Mouse (Mus musculus) kidney, postnatal 0 days (tissue): ENCODE measurements around the gene Clic1. TPM values are rescaled to one million over a fixed set of nuclear protein-coding genes. Genes with fewer than 3 reads are reported as not detected.

Source experiments
- ATAC-seq: fragments of 200-750 bp; cut with Nextera tagmentation; replicated peaks from 2 replicates; pipeline ENCODE4 v1.8.0; 2017; ENCODE audit warnings: low read depth, moderate number of reproducible peaks, moderate TSS enrichment, moderate library complexity; ENCODE audit not compliant: low FRiP score
- DNase-seq: peaks from one replicate; pipeline ENCODE4 v3.0.0-alpha.2; 2016; ENCODE audit warnings: low spot score
- H3K27ac ChIP-seq: fragments of 300-500 bp; sonication (generic); 2 replicates; pipeline ENCODE4 v1.5.1; 2014; ENCODE audit warnings: mild to moderate bottlenecking
- H3K27me3 ChIP-seq: fragments of 300-500 bp; sonication (generic); 2 replicates; pipeline ENCODE4 v1.6.1; 2014; ENCODE audit warnings: low read length, mixed read lengths; ENCODE audit not compliant: insufficient read depth
- H3K36me3 ChIP-seq: fragments of 300-500 bp; sonication (generic); 2 replicates; pipeline ENCODE4 v1.6.1; 2014; ENCODE audit warnings: low read length, mixed read lengths; ENCODE audit not compliant: insufficient read depth
- H3K4me1 ChIP-seq: fragments of 300-500 bp; sonication (generic); replicated peaks from 2 replicates; pipeline ENCODE4 v1.6.1; 2014; ENCODE audit warnings: antibody characterized with exemption, low read length, mixed read lengths; ENCODE audit not compliant: insufficient read depth
- H3K4me2 ChIP-seq: fragments of 300-500 bp; sonication (generic); 2 replicates; pipeline ENCODE4 v1.6.1; 2014; ENCODE audit warnings: mild to moderate bottlenecking, low read length, moderate library complexity, mixed read lengths
- H3K4me3 ChIP-seq: fragments of 300-500 bp; sonication (generic); replicated peaks from 2 replicates; pipeline ENCODE4 v1.5.1; 2014; ENCODE audit warnings: low read depth, low read length
- H3K9ac ChIP-seq: fragments of 300-500 bp; sonication (generic); 2 replicates; pipeline ENCODE4 v1.6.1; 2014; ENCODE audit warnings: low read depth, low read length
- H3K9me3 ChIP-seq: fragments of 300-500 bp; sonication (generic); replicated peaks from 2 replicates; pipeline ENCODE4 v1.6.1; 2016; ENCODE audit warnings: low read length, inconsistent platforms, mixed read lengths
- CTCF ChIP-seq: IDR thresholded peaks from 2 replicates; pipeline ENCODE4 v1.5.1; 2016; ENCODE audit warnings: antibody characterized with exemption, low read depth, mild to moderate bottlenecking, moderate library complexity
- WGBS: fragments of 180-500 bp; shearing (Covaris S2); extraction: QIAGEN DNeasy Blood & Tissue Kit; methylation state at CpG from one replicate; pipeline ENCODE4 v1.1.7; 2014; 5-methylcytosine and 5-hydroxymethylcytosine counted together
- polyA plus RNA-seq: library from polyadenylated mRNA; unstranded; fragments of >200 nt; fragmentation: Nextera tagmentation; extraction: Ambion mirVana; gene quantifications from 2 replicates; pipeline ENCODE4 v1.2.1, GENCODE M21; 2015

The Clic1 gene
- polyA plus RNA-seq, 1 experiment from 2014 or later, result 266 TPM

- ATAC-seq, result no peak
- H3K4me1 ChIP-seq, result peaks cover 7% of the 10 kb centered on the region; the same call in 1 of the 2 replicates
- H3K36me3 ChIP-seq, result peaks cover 48% of the 10 kb centered on the region
- no peak overlapping the region for H3K4me3 ChIP-seq
- 88% methylated on average over 15 of the region's 15 CpGs for WGBS
- H3K9ac ChIP-seq, result no peak overlapping the region
- TF ChIP-seq CTCF, result no peak
- no peak overlapping the region for H3K4me2 ChIP-seq
- H3K27me3 ChIP-seq, result no peaks in the 10 kb centered on the region
- no peaks in the 10 kb centered on the region for H3K9me3 ChIP-seq
- no peak overlapping the region for H3K27ac ChIP-seq
- no peak for DNase-seq
Observed at GRCm38 (mm10) chr17:35094475-35095365, 45.0 kb downstream of the Clic1 start.

GRCm38 (mm10) chr17:35096597-35096996 is 46.8 kb downstream of the Clic1 start:
- TF ChIP-seq CTCF, result no peak
- Histone ChIP-seq H3K4me1 (peaks cover 9% of the 10 kb centered on the region; the same call in 1 of the 2 replicates), H3K36me3 (peaks cover 64% of the 10 kb centered on the region), H3K4me2 (no peak overlapping the region), H3K4me3 (no peak overlapping the region), H3K27me3 (no peaks in the 10 kb centered on the region), H3K27ac (no peak overlapping the region), H3K9ac (no peak overlapping the region), H3K9me3 (no peaks in the 10 kb centered on the region)
- ATAC-seq, result no peak
- WGBS, result 87% methylated on average over 12 of the region's 12 CpGs
- no peak for DNase-seq

DNA sequence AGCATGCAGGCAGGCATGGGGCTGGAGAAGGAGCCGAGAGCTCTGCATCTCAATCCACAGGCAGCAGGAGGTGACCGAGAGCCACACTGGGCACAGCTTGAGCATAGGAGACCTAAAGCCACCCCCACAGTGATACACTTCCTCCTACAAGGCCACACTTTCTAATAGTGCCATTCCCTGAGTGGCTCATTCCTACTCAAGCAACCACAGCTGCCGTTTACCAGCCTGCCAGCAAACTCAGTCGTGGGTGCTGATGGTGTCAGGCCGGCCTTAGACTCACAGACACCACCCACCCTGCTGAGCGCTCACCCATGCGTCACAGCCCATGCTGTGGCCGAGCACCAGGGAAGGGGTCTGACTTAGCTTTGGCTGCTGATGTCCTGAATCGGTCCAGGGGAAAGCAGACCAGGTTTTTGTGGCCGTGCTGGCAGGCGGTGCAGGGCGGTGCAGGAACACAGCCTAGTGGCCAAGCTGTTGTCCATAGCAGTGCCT is 47.4 kb downstream of the Clic1 start:
- Histone ChIP-seq H3K27me3 (no peaks in the 10 kb centered on the region), H3K27ac (no peak overlapping the region), H3K36me3 (peaks cover 70% of the 10 kb centered on the region), H3K4me1 (peaks cover 9% of the 10 kb centered on the region; the same call in 1 of the 2 replicates), H3K4me2 (no peak overlapping the region), H3K4me3 (no peak overlapping the region), H3K9ac (no peak overlapping the region), H3K9me3 (no peaks in the 10 kb centered on the region)
- no peak for ATAC-seq
- 71% methylated on average over 12 of the region's 12 CpGs for WGBS
- DNase-seq, result no peak
- no peak for TF ChIP-seq CTCF

- peak overlapping the region; percentile 13; the same call in 1 of the 2 replicates for H3K27ac ChIP-seq
Observed at GRCm38 (mm10) chr17:35100196-35100765, 50.5 kb downstream of the Clic1 start.

GRCm38 (mm10) chr17:35101161-35101560 is 51.4 kb downstream of the Clic1 start:
- Histone ChIP-seq H3K27ac (no peak overlapping the region), H3K4me1 (peaks cover 11% of the 10 kb centered on the region; the same call in 1 of the 2 replicates)
- 64% methylated on average over 11 of the region's 11 CpGs for WGBS

More at GRCm38 (mm10) chr17:35100196-35100765, 50.5 kb downstream of the Clic1 start:
- H3K9ac ChIP-seq, result no peak overlapping the region
- TF ChIP-seq CTCF, result no peak
- H3K9me3 ChIP-seq, result no peaks in the 10 kb centered on the region
- H3K4me3 ChIP-seq, result no peak overlapping the region
- peaks cover 9% of the 10 kb centered on the region; the same call in 1 of the 2 replicates for H3K4me1 ChIP-seq
- no peak overlapping the region for H3K4me2 ChIP-seq
- no peaks in the 10 kb centered on the region for H3K27me3 ChIP-seq
- DNase-seq, result peak; percentile 36
- WGBS, result 42% methylated on average over 10 of the region's 10 CpGs
- peaks cover 61% of the 10 kb centered on the region for H3K36me3 ChIP-seq
- ATAC-seq, result peak; percentile 47

GRCm38 (mm10) chr17:35102299-35102698 is 52.5 kb downstream of the Clic1 start:
- TF ChIP-seq CTCF, result no peak
- 51% methylated on average over 7 of the region's 8 CpGs for WGBS
- peaks cover 53% of the 10 kb centered on the region for H3K36me3 ChIP-seq

More at GRCm38 (mm10) chr17:35101161-35101560, 51.4 kb downstream of the Clic1 start:
- TF ChIP-seq CTCF, result no peak
- Histone ChIP-seq H3K27me3 (no peaks in the 10 kb centered on the region), H3K4me3 (no peak overlapping the region), H3K4me2 (no peak overlapping the region), H3K36me3 (peaks cover 59% of the 10 kb centered on the region), H3K9me3 (no peaks in the 10 kb centered on the region), H3K9ac (no peak overlapping the region)
- no peak for DNase-seq
- no peak for ATAC-seq

More at GRCm38 (mm10) chr17:35102299-35102698, 52.5 kb downstream of the Clic1 start:
- ATAC-seq (no peak), DNase-seq (no peak)
- H3K27me3 ChIP-seq, result no peaks in the 10 kb centered on the region
- H3K27ac ChIP-seq, result peak overlapping the region; percentile 9; the same call in 1 of the 2 replicates
- H3K4me1 ChIP-seq, result peaks cover 13% of the 10 kb centered on the region; the same call in 1 of the 2 replicates
- H3K9ac ChIP-seq, result no peak overlapping the region
- no peaks in the 10 kb centered on the region for H3K9me3 ChIP-seq
- no peak overlapping the region for H3K4me3 ChIP-seq
- no peak overlapping the region for H3K4me2 ChIP-seq
